Mouse (Mus musculus): Measurements from ENCODE around the gene Vps39. TPM values are rescaled to one million over a fixed set of nuclear protein-coding genes. Genes with fewer than 3 reads are reported as not detected.

Gene Vps39
- polyA plus RNA-seq, 1 experiment from 2014 or later = 15.5 TPM

- Histone ChIP-seq H3K27me3 (replicated peaks; ENCODE audit: control insufficient read depth, insufficient read depth, low read length) (no peaks in the 10 kb centered on the region), H3K4me2 (no peak overlapping the region), H3K36me3 (ENCODE audit: control insufficient read depth, insufficient read depth, low read length) (no peaks in the 10 kb centered on the region), H3K4me3 (ENCODE audit: low read depth, low read length) (no peak overlapping the region), H3K27ac (ENCODE audit: low read depth, low read length) (no peak overlapping the region), H3K9ac (ENCODE audit: low read depth, low read length) (no peak overlapping the region), H3K4me1 (replicated peaks; ENCODE audit: control insufficient read depth, insufficient read depth, low read length) (no peaks in the 10 kb centered on the region), H3K9me3 (ENCODE audit: control insufficient read depth, low read length) (no peaks in the 10 kb centered on the region)
- WGBS = 73% methylated on average over 3 of the region's 3 CpGs
- DNase-seq (ENCODE audit: low spot score) = no peak
- no peak for ATAC-seq (replicated peaks; ENCODE audit: low FRiP score)
Measured at GRCm38 (mm10) chr2:120288401-120288800, 64.5 kb downstream of the Vps39 start.

- no peak for DNase-seq (ENCODE audit: low spot score)
- H3K4me2 ChIP-seq = no peak overlapping the region
- WGBS = 62% methylated on average over 4 of the region's 4 CpGs
- no peaks in the 10 kb centered on the region for H3K9me3 ChIP-seq (ENCODE audit: control insufficient read depth, low read length)
- no peak overlapping the region for H3K4me3 ChIP-seq (ENCODE audit: low read depth, low read length)
- no peak overlapping the region for H3K27ac ChIP-seq (ENCODE audit: low read depth, low read length)
- no peaks in the 10 kb centered on the region for H3K36me3 ChIP-seq (ENCODE audit: control insufficient read depth, insufficient read depth, low read length)
- H3K27me3 ChIP-seq (replicated peaks; ENCODE audit: control insufficient read depth, insufficient read depth, low read length) = no peaks in the 10 kb centered on the region
- no peak for ATAC-seq (replicated peaks; ENCODE audit: low FRiP score)
- no peaks in the 10 kb centered on the region for H3K4me1 ChIP-seq (replicated peaks; ENCODE audit: control insufficient read depth, insufficient read depth, low read length)
- H3K9ac ChIP-seq (ENCODE audit: low read depth, low read length) = no peak overlapping the region
Measured at GRCm38 (mm10) chr2:120285639-120286038, 67.3 kb downstream of the Vps39 start.

- H3K4me3 ChIP-seq (ENCODE audit: low read depth, low read length) = no peak overlapping the region
- H3K27ac ChIP-seq (ENCODE audit: low read depth, low read length) = no peak overlapping the region
- ATAC-seq (replicated peaks; ENCODE audit: low FRiP score) = no peak
- no peak overlapping the region for H3K4me2 ChIP-seq
- H3K27me3 ChIP-seq (replicated peaks; ENCODE audit: control insufficient read depth, insufficient read depth, low read length) = no peaks in the 10 kb centered on the region
- DNase-seq (ENCODE audit: low spot score) = no peak
- no peaks in the 10 kb centered on the region for H3K36me3 ChIP-seq (ENCODE audit: control insufficient read depth, insufficient read depth, low read length)
- H3K9me3 ChIP-seq (ENCODE audit: control insufficient read depth, low read length) = no peaks in the 10 kb centered on the region
- H3K9ac ChIP-seq (ENCODE audit: low read depth, low read length) = no peak overlapping the region
- H3K4me1 ChIP-seq (replicated peaks; ENCODE audit: control insufficient read depth, insufficient read depth, low read length) = no peaks in the 10 kb centered on the region
Measured at GRCm38 (mm10) chr2:120284705-120285104, 68.2 kb downstream of the Vps39 start.

GRCm38 (mm10) chr2:120284094-120284493 is 68.8 kb downstream of the Vps39 start:
- Histone ChIP-seq H3K9me3 (ENCODE audit: control insufficient read depth, low read length) (no peaks in the 10 kb centered on the region), H3K27ac (ENCODE audit: low read depth, low read length) (no peak overlapping the region), H3K4me1 (replicated peaks; ENCODE audit: control insufficient read depth, insufficient read depth, low read length) (no peaks in the 10 kb centered on the region), H3K27me3 (replicated peaks; ENCODE audit: control insufficient read depth, insufficient read depth, low read length) (no peaks in the 10 kb centered on the region), H3K4me2 (no peak overlapping the region), H3K4me3 (ENCODE audit: low read depth, low read length) (no peak overlapping the region), H3K9ac (ENCODE audit: low read depth, low read length) (no peak overlapping the region), H3K36me3 (ENCODE audit: control insufficient read depth, insufficient read depth, low read length) (no peaks in the 10 kb centered on the region)
- 72% methylated on average over 5 of the region's 5 CpGs for WGBS
- ATAC-seq (replicated peaks; ENCODE audit: low FRiP score) = no peak
- no peak for DNase-seq (ENCODE audit: low spot score)

GRCm38 (mm10) chr2:120283550-120283949 is 69.4 kb downstream of the Vps39 start:
- WGBS = 48% methylated on average over 6 of the region's 6 CpGs
- Histone ChIP-seq H3K9me3 (ENCODE audit: control insufficient read depth, low read length) (no peaks in the 10 kb centered on the region), H3K4me2 (no peak overlapping the region), H3K9ac (ENCODE audit: low read depth, low read length) (no peak overlapping the region), H3K36me3 (ENCODE audit: control insufficient read depth, insufficient read depth, low read length) (no peaks in the 10 kb centered on the region), H3K27ac (ENCODE audit: low read depth, low read length) (no peak overlapping the region), H3K4me3 (ENCODE audit: low read depth, low read length) (no peak overlapping the region), H3K27me3 (replicated peaks; ENCODE audit: control insufficient read depth, insufficient read depth, low read length) (no peaks in the 10 kb centered on the region), H3K4me1 (replicated peaks; ENCODE audit: control insufficient read depth, insufficient read depth, low read length) (no peaks in the 10 kb centered on the region)
- DNase-seq (ENCODE audit: low spot score) = no peak
- ATAC-seq (replicated peaks; ENCODE audit: low FRiP score) = no peak

GRCm38 (mm10) chr2:120281221-120281620 is 71.7 kb downstream of the Vps39 start:
- Histone ChIP-seq H3K4me1 (replicated peaks; ENCODE audit: control insufficient read depth, insufficient read depth, low read length) (no peaks in the 10 kb centered on the region), H3K27me3 (replicated peaks; ENCODE audit: control insufficient read depth, insufficient read depth, low read length) (no peaks in the 10 kb centered on the region), H3K27ac (ENCODE audit: low read depth, low read length) (no peak overlapping the region), H3K4me3 (ENCODE audit: low read depth, low read length) (no peak overlapping the region), H3K4me2 (no peak overlapping the region), H3K9me3 (ENCODE audit: control insufficient read depth, low read length) (no peaks in the 10 kb centered on the region), H3K36me3 (ENCODE audit: control insufficient read depth, insufficient read depth, low read length) (no peaks in the 10 kb centered on the region), H3K9ac (ENCODE audit: low read depth, low read length) (no peak overlapping the region)
- no peak for DNase-seq (ENCODE audit: low spot score)
- 52% methylated on average over 3 of the region's 3 CpGs for WGBS
- ATAC-seq (replicated peaks; ENCODE audit: low FRiP score) = no peak

- ATAC-seq (replicated peaks; ENCODE audit: low FRiP score) (no peak), DNase-seq (ENCODE audit: low spot score) (peak; percentile 46)
- Histone ChIP-seq H3K4me2 (no peak overlapping the region), H3K9ac (ENCODE audit: low read depth, low read length) (no peak overlapping the region), H3K4me1 (replicated peaks; ENCODE audit: control insufficient read depth, insufficient read depth, low read length) (no peaks in the 10 kb centered on the region), H3K4me3 (ENCODE audit: low read depth, low read length) (no peak overlapping the region), H3K36me3 (ENCODE audit: control insufficient read depth, insufficient read depth, low read length) (no peaks in the 10 kb centered on the region), H3K27me3 (replicated peaks; ENCODE audit: control insufficient read depth, insufficient read depth, low read length) (no peaks in the 10 kb centered on the region), H3K27ac (ENCODE audit: low read depth, low read length) (no peak overlapping the region), H3K9me3 (ENCODE audit: control insufficient read depth, low read length) (no peaks in the 10 kb centered on the region)
- 18% methylated on average over 8 of the region's 8 CpGs for WGBS
Measured at GRCm38 (mm10) chr2:120279961-120280360, 73.0 kb downstream of the Vps39 start.

- DNase-seq (ENCODE audit: low spot score) (no peak), ATAC-seq (replicated peaks; ENCODE audit: low FRiP score) (no peak)
- Histone ChIP-seq H3K36me3 (ENCODE audit: control insufficient read depth, insufficient read depth, low read length) (no peaks in the 10 kb centered on the region), H3K27me3 (replicated peaks; ENCODE audit: control insufficient read depth, insufficient read depth, low read length) (no peaks in the 10 kb centered on the region), H3K4me1 (replicated peaks; ENCODE audit: control insufficient read depth, insufficient read depth, low read length) (no peaks in the 10 kb centered on the region), H3K4me2 (no peak overlapping the region), H3K27ac (ENCODE audit: low read depth, low read length) (no peak overlapping the region), H3K9ac (ENCODE audit: low read depth, low read length) (no peak overlapping the region), H3K9me3 (ENCODE audit: control insufficient read depth, low read length) (no peaks in the 10 kb centered on the region), H3K4me3 (ENCODE audit: low read depth, low read length) (no peak overlapping the region)
- WGBS = 73% methylated on average over 4 of the region's 4 CpGs
Measured at GRCm38 (mm10) chr2:120276951-120277350, 76.0 kb downstream of the Vps39 start.

- H3K9me3 ChIP-seq (ENCODE audit: control insufficient read depth, low read length) = no peaks in the 10 kb centered on the region
- H3K27ac ChIP-seq (ENCODE audit: low read depth, low read length) = no peak overlapping the region
- 4% methylated on average over 9 of the region's 9 CpGs for WGBS
- no peaks in the 10 kb centered on the region for H3K4me1 ChIP-seq (replicated peaks; ENCODE audit: control insufficient read depth, insufficient read depth, low read length)
- ATAC-seq (replicated peaks; ENCODE audit: low FRiP score) (no peak), DNase-seq (ENCODE audit: low spot score) (no peak)
- H3K4me3 ChIP-seq (ENCODE audit: low read depth, low read length) = no peak overlapping the region
- H3K4me2 ChIP-seq = peak overlapping the region; percentile 38
- peaks cover 2% of the 10 kb centered on the region; the same call in 1 of the 2 replicates for H3K27me3 ChIP-seq (replicated peaks; ENCODE audit: control insufficient read depth, insufficient read depth, low read length)
- no peaks in the 10 kb centered on the region for H3K36me3 ChIP-seq (ENCODE audit: control insufficient read depth, insufficient read depth, low read length)
- H3K9ac ChIP-seq (ENCODE audit: low read depth, low read length) = no peak overlapping the region
Measured at GRCm38 (mm10) chr2:120268635-120269034, 84.3 kb downstream of the Vps39 start.
